15 mouse cellular contexts compared by ENCODE assay signal in genomic region chr4:117151416-117151815, GRCm38 (mm10). TPM values are rescaled to one million over a fixed set of nuclear protein-coding genes. Genes with fewer than 3 reads are reported as not detected.
"Had no signal": no experiment of that assay in that cellular context is flagged by ENCODE, and none has a peak within 500 bp of the region (broad histone marks: within the 10 kb centered on the region; RNA-seq: fewer than 3 reads in every experiment).

No protein-coding gene starts in this region.

- H3K27ac ChIP-seq: kidney, embryonic 15.5 days; limb, embryonic 12.5 days; midbrain, embryonic 13.5 days; neural tube, embryonic 12.5 days; stomach, postnatal 0 days had no signal

- H3K4me3 ChIP-seq: kidney, embryonic 15.5 days; limb, embryonic 12.5 days; midbrain, embryonic 13.5 days; neural tube, embryonic 12.5 days had no signal

- H3K4me2 ChIP-seq: kidney, embryonic 15.5 days; limb, embryonic 12.5 days; midbrain, embryonic 13.5 days; neural tube, embryonic 12.5 days had no signal

- H3K27me3 ChIP-seq: kidney, embryonic 15.5 days; limb, embryonic 12.5 days; midbrain, embryonic 13.5 days; neural tube, embryonic 12.5 days had no signal

- ATAC-seq: lung, postnatal 0 days; midbrain, embryonic 13.5 days had no signal

- DNase-seq: kidney, adult 2 months; kidney, postnatal 25 days; layer of hippocampus, postnatal 36 days; lung, adult 2 months; lung, postnatal 36 days had no signal

- H3K9me3 ChIP-seq: kidney, embryonic 15.5 days; limb, embryonic 12.5 days; midbrain, embryonic 13.5 days; neural tube, embryonic 12.5 days had no signal

- H3K9ac ChIP-seq: kidney, embryonic 15.5 days; limb, embryonic 12.5 days; midbrain, embryonic 13.5 days; neural tube, embryonic 12.5 days had no signal

RNA-seq across cellular contexts. Expression of gene Tctex1d4, which starts 24.8 kb away (rescaled TPM):
- total RNA-seq: layer of hippocampus, postnatal 36 days; left cerebral cortex, postnatal 36 days; liver, adult 2 months; megakaryocyte progenitor cell, adult 5-6 weeks; neutrophil, adult 5-6 weeks had no signal
- polyA plus RNA-seq: kidney, embryonic 15.5 days; limb, embryonic 12.5 days; midbrain, embryonic 13.5 days; neural tube, embryonic 12.5 days had no signal
